Mouse (Mus musculus) gastrocnemius, postnatal 36 days (tissue): Measurements from ENCODE around the gene Xpo6. TPM values are rescaled to one million over a fixed set of nuclear protein-coding genes. Genes with fewer than 3 reads are reported as not detected.

Source experiments
- DNase-seq, 2 experiments: peaks; one replicate each; pipeline ENCODE4 v3.0.0; 2022
- intact Hi-C: fragments of 180-260 bp; cut with DNase I; formaldehyde crosslinking; loops from one replicate; pipeline ENCODE4 v1.15.1; 2025
- long read RNA-seq, 2 experiments: library from polyadenylated mRNA; stranded (forward); transcript quantifications; one replicate each; pipeline ENCODE4 v2.0.0; 2021
- total RNA-seq, 2 experiments: library from RNA; stranded (reverse); gene quantifications; 2 replicates each; pipeline ENCODE4 v1.2.3; 2021

Gene Xpo6
- 10 to 100 TPM; 16.3 to 19.4 TPM for total RNA-seq
- long read RNA-seq, experiment 1, partial matches to known transcripts: 0 of 2 reads
- long read RNA-seq, experiment 1, other reads (novel, unspliced or antisense): 1 of 2 reads
- long read RNA-seq, experiment 2, partial matches to known transcripts: 2 of 7 reads
- long read RNA-seq, experiment 2, other reads (novel, unspliced or antisense): 5 of 7 reads

DNA sequence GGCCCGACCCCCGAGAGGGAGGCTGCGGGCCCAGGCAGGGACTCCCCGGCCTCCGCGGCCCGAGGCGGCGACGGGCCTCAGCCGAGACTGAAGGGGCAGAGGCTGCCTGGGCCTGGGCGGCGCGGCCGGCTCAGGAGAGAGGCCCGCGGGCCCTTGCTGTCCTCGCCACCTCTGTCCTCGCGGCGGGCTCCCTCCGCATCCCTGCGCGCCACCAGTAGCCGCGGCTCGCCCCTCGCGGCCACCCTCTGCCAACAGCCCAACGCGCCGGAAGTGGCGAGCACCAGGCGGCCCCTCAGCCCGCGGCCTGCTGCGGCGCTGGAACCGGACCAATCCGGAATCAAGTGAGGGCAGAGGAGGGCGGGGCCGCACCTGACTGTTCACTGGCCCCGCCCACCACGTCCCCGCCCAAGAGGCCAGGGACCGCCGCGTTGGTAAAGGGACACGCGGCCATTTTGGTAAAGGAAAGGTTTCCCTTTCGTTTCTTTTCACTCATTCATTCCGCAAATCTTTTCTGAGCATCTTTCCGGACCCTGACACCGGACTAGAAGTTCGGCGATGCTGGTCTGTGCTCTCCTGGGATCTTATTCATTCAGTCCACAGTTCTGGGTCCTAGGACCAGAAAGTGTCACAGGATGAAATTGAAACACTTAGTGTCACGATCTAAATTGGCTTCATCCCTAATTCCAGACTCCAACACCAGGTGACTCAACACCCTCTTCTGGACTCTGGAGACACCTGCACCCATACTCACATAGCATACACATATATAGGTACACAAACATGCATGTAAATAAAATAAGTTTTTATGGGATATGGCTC, at the start of gene Xpo6:
Xpo6 (minus strand) TSS at position 324 of the 819 bp plus-strand sequence.
- peak; percentile 89 to 93 for DNase-seq
- intact Hi-C loops: no loop called here

DNA sequence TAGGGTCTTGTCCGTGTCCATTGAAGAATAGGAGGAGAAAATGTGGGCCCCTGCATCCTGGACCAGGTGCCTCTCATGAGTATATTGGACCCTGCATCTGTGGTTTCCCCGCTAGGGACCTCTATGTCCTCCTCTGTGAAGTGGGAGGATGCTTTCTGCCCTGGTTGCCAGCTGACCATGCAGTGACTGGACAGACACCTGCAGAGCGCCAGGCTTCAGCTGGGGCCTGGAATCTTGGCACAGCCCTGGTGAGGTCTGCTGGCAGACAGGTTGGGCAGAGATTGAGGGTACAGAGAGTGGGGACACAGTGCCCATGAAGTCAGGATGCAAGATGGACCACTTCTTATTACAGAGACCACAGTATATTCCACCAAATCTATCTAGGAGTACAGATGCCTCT, 49.7 kb upstream of the Xpo6 start:
- intact Hi-C loops: no loop called here

DNA sequence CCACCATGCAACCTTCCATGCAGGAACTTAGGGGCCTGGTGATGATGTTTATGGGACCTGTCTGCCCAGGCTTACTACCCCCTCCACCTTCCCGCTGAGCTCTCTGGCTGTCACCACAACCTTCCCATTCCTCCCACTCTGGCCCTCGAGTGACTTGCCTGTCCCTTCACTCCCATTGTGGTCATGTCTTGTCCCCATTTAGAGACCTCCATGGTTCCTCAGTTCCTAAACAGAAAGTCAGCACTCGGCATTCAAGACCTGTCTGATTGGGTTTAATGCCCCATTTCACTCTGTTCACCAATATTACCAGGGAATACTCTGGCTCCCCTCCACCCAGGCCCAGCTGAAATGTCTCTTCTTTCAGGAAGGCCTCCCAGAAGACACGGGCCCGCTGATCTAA, 48.8 kb upstream of the Xpo6 start:
- intact Hi-C loops: no loop called here
- no peak for DNase-seq

More for the DNA sequence above, 49.7 kb upstream of the Xpo6 start:
- DNase-seq: no peak

DNA sequence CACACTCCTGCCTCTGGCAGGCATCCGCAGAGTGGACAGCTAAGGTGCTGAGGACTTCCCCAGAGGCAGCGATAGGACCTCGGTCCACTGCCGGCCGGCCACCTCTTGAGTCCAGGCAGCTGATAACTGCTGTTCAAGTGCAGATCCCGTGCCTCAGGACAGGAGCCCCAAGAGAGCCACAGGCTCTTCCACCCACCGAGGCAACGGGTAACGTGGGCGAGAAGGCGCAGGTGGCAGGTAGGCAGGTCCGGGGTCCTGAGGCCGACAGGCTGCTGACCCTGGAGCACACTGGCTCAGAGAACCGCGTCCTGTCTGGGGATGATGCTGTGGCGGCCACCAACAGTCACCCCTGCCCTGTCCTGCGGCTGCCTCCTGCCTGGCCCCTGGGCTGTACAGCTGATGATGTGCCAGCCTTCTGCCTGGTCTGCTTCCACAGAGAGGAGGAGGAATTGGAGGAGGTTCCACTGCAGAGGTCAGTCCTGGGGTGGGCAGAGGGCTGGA, 48.4 kb upstream of the Xpo6 start:
- intact Hi-C loops: no loop called here
- no peak for DNase-seq

DNA sequence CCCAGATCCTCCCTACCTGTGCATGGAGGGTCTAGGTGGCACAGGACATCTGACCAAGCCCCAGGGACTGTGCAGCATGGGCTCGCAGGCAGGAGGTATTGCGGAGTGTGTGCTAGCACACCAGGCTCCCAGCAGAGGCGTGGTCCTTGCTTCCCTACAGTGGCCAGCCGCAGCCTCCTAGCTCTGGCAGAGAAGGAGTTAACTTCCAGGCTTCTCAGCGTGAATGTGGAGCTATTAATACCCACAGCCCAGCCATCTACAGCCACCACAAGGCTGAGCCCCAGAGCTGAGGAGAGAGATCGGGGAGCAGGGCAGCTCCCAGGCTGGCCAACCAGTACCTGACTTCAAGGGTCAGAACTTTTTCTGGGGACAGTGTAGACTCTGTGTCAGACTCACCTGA, 47.8 kb upstream of the Xpo6 start:
- no peak for DNase-seq
- intact Hi-C loops: no loop called here

DNA sequence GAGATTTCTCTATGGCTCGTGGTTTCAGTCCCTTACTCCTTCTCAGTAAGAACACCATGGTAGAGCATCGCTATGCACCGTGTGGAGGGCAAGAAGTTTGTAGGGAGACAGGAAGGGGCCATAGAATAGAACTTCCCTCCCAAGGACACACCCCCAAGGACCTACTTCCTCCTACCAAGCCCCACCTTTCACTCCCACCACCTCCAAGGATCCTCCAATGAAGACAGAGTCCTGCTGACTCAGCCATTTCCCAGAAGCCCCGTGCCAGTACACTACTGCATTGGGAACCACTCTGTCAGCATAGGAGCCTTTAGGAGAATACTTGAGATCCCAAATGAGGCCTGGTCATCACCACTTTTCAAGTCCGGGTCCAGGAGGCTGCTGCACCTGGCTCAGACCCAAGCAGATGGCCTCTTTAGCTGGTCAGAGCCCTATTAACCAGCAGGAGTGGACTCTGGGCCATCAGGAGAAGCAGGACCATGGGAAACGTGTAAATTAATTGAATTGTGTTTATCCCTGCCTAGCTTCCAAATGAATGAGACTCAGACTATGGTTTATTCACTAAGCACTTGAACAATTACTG, 44.0 kb upstream of the Xpo6 start:
- intact Hi-C loops: no loop called here
- no peak for DNase-seq

DNA sequence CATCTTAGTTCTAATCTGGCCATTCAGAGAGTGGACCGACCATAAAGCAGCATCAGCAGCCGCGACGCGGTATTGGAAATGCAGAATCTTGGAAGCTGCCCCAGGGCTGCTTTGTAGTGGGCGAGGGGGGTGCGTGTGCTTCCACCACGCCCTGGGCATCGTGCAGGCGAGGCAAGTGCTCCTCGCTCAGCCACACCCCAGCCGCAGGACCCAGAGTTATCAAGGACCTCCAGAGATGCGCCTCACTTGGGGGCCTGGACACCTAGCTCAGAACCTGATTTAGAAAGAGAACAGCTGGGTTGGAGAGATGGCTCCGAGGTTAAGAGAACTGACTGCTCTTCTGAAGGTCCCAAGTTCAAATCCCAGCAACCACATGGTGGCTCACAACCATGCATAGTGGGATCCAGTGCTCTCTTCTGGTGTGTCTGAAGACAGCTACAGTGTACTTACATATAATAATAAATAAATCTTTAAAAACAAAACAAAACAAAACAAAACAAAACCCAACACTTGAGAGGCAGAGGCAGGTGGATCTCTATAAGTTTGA, 40.6 kb upstream of the Xpo6 start:
- intact Hi-C loops: no loop called here
- no peak for DNase-seq

DNA sequence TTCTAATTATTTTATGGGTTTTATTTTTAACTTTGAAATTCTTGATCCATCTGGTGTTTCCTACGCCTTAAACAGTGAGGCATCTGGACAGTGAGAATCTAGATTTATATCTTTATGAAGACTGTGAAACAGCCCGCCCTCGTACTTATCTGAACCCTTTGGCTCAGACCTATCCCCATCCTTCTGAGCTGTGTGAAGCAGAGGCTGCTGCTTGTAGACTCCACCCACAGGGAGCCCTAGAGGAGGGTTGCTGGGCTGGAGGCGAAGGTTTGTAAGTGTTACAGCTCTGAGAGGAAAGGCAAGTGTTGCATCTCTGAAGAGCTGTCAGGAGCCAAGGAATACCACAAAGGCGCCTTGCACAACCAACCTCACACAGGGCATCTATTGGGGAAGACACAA, 36.5 kb upstream of the Xpo6 start:
- no peak for DNase-seq
- intact Hi-C loops: no loop called here

DNA sequence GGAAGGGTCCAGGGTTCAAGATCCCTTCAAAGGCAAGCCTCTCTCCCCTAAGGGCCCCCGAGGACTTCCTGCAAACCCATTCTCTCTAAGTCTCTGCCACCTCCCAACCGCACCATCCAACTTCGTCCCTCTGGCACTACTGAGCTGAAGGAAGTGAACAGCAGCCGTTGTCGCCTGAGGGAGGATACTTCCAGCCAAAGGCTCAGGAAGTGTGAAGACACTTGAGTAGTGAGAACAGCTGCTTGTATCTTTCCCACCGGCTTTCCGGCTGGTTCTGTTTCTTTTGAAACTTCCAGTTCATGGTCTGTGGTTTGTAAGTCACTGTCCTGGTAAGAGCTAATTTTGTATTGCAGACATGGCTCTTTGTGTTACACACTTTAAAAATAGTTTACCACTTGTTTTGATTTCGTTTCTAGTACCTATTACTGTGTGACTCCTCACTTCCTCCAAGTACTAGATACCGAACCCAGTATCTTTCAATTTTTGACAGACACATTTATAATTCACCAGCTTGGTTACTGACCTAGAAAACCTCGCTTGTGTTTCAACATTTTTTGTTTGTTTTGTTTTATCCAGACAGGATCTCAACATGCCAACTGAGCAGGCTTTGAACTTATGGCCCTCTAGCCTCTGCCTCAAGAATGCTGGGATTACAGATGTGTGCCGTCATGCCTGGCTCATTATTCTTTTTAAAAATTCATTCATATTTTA, 35.9 kb upstream of the Xpo6 start:
- intact Hi-C loops: no loop called here
- no peak for DNase-seq

DNA sequence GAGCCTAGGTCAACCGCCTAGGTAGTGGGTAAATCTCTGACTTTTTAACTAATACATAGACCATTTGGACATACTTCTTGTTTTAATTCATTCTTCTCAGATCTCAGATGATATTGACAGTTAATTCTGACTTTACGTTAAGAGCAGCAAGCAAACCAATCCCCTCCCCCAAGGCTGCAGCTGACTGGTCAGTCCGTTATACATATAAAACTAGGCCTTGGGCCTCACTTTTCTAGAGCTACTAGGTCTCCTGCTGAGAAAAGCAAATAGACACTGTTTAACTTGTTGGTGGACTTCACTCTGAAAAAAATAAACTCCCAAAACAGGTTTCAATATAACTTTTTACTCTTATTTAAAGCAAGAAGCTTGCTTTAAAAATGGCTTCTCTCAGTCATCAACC, 34.3 kb upstream of the Xpo6 start:
- intact Hi-C loops: no loop called here
- DNase-seq: no peak

DNA sequence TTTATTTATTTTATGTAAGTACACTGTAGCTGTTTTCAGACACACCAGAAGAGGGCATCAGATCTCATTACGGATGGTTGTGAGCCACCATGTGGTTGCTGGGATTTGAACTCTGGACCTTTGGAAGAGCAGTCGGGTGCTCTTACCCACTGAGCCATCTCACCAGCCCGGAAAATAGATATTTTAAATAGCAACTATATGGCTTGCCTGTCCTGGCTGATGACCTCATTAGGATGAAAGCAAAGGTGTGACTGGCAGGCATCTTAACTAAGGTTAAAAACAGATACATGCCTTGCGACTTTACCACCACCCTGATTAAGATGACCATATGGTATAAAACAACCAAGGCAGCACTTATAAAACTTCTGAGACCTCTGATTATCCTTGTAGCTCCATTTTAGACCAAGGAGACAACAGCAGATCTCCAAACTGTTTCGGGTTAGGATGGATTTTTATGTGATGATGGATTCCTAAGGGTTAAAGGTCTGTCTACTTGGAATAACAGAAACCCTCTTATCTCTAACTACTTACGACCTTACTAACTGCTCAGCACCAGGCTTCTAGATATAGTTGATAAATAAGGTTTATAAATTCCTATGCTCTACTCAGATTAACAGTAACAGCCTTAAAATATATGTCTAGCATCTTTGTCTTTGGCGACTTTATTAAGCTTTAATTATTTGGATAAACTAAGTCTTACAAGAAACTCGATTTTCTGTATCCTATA, 32.2 kb upstream of the Xpo6 start:
- intact Hi-C loops: loop anchor here (1.0 kb wide), 1 partner anchor 30 kb away; no protein-coding TSS in a partner anchor
- no peak for DNase-seq

DNA sequence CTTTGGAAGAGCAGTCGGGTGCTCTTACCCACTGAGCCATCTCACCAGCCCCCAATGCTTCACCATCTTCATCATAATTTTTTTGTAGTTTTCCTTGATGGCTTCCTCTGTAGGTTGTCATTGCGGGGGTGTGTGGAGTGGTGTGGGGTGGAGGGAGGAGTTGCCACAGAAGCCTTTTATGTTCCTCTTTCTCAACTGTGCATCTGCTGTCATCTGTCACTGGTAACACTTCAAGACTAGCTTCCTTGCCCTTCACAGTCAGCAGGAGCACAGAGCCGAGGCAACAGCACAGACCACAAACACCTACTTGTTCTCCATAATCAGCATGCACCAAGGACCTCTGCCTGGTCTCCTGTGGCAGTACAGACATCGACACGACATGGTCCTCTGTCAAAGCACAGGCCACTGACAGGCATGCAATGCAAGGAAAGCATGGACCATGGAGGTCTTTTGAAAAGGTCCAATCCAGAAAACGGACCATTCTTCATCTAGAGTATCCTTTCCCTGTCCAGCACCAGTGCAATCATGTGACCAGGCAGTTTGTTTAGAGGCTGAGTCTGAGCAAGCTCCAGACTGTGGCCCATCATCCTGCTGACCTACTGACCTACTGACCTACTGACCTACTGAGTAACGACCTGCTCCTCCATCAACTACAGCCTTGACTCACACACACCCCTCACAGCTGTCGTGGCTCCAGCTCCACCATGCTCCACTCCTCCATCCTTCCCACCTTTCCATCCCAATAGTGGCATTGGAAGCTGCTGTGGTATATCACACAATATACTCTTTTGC, 30.3 kb upstream of the Xpo6 start:
- no peak for DNase-seq
- intact Hi-C loops: no loop called here

DNA sequence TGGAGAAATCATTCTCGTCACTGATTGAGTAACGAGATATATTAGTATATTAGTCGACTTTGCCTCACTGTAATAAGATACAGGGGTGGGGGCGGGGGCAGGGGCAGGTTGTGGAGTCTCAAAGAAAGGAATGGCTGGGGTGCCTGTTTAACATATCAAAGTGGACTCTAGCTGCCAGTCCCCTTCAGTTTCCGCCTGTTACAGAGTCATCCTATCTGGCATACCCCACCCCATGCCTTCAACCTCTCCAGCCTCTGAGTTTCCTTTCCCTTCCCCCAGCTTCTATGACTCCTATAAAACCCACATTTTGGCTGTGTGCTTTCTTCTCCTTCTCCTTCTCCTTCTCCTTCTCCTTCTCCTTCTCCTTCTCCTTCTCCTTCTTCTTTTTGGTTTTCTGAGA, 25.8 kb upstream of the Xpo6 start:
- DNase-seq: no peak
- intact Hi-C loops: no loop called here

DNA sequence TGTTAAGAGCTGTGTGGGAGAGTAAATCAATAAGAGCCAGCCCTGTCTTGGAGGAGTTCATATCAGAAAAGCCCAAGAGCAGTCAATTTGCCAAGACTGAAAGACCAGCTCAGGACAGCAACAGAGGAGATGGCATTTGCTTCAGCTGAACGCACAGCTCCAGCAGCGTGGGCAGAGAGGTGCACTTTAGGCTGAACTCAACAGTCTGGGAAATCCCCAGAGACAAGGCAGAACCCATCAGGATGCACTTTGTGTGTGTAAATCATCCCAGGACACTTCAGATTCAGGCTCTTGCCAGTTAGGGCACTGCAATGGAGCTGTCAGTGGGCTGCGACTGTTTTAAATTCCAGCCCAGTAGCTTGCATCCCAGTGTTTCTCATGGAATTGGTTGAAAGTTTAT, 22.5 kb upstream of the Xpo6 start:
- DNase-seq: no peak
- intact Hi-C loops: no loop called here

DNA sequence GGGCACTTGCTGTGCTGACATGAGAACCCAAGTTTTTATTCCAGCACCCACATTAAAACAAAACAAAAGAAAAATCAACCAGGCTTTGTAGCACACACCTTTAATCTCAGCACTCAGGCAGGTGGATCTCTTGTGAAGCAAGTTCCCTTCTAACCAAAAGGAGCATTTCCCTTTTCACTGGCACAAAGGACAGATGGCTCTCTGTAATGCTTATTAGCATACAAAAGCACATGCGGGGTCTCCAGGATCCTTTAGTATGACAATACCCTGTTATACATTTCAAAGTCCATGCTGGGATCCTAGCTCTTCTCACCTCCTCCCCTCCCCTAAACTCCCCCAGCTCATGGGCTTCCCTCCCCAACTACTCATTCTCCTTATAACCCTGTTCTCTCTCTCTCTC, 20.3 kb upstream of the Xpo6 start:
- intact Hi-C loops: no loop called here
- DNase-seq: no peak

DNA sequence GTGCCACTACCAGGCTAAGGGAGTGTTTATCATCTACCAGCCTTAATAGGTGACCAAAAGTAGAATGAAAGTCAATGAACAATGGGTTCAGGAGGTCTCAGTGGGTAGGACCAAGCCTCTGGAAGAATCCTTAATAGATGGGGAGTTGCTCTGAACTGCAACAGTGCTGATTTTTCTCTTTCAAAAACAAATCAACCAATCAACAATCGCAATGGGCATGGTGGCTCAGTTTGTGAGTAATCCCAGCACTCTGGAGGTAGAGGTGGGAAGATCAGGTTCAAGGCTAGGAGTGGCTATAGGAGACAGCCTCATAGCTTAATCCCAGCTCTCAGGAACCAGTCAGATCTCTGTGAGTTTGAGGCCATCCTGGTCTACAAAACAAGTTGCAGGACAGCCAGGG, 18.0 kb upstream of the Xpo6 start:
- intact Hi-C loops: no loop called here
- no peak for DNase-seq

DNA sequence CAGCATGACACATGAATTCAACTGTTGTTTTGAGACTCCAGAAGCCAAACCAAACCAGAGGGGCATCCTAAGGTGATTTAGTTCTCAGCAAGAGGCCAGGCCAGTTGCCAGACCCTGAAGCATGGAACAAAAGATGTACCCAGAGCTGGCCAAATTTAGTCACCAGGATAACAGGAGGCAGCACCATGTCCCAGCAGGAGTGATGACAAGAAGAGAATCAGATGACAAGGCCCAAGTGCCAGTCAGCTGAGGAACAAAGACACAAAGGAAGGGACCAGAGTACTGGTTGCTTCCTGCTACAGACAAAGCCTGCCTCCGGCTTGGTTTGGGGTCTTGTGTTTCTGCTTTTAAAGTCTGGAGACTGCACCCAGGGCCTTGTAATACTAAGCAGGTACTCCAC, 16.6 kb upstream of the Xpo6 start:
- DNase-seq: no peak
- intact Hi-C loops: no loop called here

DNA sequence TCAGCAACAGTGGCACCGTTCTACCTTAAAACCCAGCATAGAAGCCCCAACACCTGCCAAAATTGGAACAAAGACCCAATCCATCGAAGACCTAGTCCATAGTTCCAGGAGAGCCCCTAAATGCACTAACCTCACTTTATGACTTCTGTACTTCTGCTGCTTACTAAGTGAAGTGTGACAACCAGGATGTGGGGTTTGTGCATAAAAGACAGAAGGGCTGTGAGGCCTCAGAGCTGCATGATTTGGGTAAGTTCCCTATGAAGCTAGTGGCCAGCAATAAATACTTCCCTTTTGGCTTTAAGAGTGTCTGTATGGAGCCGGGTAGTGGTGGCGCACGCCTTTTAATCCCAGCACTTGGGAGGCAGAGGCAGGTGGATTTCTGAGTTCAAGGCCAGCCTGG, 10.6 kb upstream of the Xpo6 start:
- no peak for DNase-seq
- intact Hi-C loops: no loop called here

DNA sequence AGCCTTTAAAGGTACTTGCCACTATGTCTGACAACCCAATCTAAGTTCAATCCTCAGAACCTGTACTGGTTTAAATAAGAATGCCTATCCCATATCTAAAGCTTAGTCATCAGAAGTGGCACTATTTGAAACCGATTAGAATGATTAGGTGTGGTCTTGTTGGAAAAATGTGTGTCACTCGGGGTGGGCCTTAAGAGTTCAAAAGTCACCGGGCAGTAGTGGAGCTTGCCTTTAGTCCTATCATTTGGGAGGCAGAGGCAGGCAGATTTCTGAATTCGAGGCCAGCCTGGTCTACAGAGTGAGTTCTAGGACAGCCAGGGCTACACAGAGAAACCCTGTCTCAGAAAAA, 670 bp upstream of the Xpo6 start:
- intact Hi-C loops: no loop called here
- DNase-seq: no peak

DNA sequence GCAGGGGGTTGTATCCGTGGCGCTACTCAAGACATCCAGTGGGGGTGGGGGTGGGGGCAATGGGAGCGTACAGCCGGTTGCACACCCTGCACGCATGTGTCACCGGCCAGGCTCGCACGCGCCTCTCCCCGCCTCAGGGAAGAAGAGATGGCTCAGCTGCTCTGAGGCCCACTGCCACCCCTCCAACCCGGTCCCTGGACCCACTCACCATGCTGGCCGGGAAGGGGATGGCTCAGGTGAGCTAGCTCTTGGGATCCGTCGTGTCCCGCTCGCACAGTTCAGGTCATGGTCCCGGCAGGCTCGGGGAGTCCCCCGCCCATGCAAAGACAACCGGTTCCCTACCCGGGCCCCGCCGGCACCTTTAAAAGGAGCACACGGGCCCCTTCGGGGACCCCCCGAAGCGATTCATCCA, 604 bp downstream of the Xpo6 start:
- peak in 1 of 2 experiments; percentile 31 for DNase-seq
- intact Hi-C loops: no loop called here
